Mouse (Mus musculus) cerebellum, postnatal 36 days (tissue): ENCODE measurements at regions not wholly inside any gene's neighbourhood (a gene's known extent, or its start where the extent isn't known, plus 50 kb on each side); places are given as distances from the start of the nearest gene placed in this dataset.
"Not testable (repeated sequence)": the region's sequence is repeated elsewhere in the genome, so short reads cannot be mapped to it uniquely, and the experiment has no call there.

ENCODE experiments used
- DNase-seq, 2 experiments: peaks; one replicate each; pipeline ENCODE4 v3.0.0; 2021 to 2022; ENCODE audit warnings: mixed read lengths in 2 of 2

DNA sequence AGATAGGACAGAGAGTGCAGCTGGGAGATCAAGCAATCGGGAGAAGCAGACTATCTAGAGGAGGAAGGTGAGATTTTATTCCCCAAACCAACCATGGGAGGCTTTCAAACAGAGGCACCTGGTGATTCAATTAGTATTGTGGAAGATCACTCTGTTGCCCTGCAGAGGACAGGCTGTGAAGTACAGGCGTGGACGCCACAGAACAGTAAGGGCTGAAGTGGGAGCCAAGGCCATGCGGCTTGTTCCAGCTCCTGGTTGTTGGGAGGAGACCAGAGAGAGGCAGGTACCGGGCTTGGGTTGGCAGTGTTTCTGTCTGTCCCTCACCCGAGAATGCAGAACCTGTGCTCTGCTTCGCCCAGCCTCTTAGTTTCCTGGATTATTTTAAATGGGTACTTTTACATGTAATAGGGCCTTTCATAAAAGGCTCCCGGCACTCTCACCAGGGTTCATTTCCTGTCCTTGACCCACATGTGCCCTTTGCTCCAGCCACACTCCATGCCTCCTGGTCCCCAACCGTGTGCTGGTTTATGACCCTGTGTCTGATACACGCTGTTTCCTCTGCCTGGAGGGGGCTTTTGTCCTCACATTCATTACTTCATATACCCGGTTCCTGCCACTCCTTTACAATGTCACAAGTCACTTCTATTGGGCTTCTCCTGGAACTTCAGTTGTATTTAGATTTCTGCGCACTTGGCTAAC lies 58.3 kb downstream of the Vcpkmt start:
- DNase-seq = peak; percentile 41 to 44

DNA sequence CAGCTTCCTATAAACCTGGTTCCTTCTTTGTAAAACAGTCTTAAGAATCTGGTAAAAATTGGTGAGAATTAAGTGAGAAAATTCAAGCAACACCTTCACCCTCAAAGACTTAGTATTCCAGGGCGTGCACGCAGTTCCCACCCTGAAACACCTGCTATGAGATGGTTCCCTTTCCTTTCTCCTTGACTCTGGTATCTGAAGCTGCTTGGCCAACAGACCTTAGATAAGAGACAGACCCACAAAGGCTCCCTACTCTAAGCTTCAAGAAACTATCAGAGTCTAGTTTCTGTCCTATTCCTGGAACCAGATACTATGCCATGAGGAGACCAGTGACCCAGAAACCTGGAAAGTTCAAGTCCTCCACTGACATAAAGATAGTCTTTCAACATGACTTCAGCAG lies 63.0 kb downstream of the Vcpkmt start:
- DNase-seq = no peak

DNA sequence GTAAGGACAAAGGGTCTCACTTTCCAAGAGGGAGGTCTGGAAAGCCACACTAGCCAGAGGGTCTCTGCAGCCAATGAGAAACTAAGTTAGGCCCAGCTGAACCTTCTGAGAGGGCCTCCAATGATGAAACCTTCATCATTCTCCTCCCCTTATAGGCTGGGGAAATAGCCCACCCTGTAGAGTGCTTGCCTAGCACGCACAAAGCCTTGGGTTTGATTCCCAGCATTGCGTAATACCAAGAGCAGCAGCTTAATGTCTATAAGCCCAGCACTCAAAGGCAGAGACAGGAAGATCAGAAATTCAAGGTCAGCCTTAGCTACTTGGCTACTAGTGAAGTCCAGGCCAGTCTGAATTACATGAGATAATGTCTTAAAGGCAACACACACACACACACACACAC lies 63.8 kb downstream of the Vcpkmt start:
- DNase-seq = no peak

DNA sequence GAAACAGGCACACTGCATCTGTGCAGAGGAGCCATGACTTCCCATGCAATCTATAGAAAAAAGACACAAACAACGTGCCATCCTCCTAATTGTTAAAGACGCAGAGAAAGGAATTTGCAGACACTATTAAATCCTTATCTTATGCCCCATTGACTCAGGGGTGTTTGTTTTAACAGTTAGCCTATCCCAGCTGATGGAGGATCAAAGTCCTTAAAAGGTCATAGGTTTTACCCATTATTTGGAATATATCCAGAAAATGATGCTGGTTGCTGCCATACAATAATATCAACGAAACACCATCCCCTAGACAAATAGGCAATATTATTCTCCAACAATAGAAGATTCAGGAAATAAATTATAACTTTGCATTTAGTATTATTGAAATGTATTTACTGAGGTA lies 65.2 kb downstream of the Vcpkmt start:
- no peak for DNase-seq

DNA sequence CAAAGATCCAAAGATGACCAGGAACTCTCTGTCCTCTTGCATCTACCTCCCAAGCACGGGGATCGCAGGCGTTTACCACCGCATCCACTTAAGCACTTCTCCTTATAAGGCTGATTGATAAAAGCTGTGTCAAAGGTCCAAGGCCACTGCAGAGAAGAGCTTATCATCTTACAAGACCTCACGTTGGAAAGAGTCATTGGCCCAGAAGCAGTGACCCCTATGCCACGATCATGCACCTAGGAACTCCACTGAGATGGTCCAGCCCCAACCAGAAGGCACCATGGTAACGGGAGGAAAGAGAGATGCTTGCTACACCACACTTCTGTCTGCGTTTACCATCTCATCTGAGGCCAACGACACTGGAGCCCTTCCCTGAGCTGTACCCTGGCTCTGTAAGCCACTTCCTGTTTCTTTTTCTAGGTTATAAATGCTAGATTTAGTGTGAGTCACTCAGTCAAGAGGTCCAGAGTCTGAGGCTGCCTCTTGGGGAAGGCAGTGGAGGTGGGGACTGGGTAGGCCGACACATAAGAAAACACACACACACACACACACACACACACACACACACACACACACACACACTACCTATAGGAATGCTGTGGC lies 66.4 kb downstream of the Vcpkmt start:
- DNase-seq = no peak

DNA sequence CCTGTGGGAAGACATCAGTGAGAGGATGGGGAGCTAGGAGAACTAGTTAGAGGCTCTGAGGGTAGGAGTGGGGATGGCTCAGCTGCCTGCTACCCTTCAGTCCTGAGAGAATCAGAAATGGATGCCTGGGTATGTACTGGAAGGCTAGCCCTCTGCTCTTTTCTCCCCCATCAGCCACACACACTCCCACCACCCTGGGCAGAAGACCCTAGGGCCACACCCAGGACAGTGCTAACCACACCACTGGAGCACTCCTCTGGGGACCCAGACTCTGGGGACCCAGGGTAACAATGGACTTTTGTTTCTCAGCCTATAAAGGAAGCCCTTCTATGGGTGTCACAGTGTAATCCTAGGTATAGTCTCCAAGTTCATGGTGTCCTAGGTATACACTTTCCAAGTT lies 67.0 kb downstream of the Vcpkmt start:
- no peak for DNase-seq

DNA sequence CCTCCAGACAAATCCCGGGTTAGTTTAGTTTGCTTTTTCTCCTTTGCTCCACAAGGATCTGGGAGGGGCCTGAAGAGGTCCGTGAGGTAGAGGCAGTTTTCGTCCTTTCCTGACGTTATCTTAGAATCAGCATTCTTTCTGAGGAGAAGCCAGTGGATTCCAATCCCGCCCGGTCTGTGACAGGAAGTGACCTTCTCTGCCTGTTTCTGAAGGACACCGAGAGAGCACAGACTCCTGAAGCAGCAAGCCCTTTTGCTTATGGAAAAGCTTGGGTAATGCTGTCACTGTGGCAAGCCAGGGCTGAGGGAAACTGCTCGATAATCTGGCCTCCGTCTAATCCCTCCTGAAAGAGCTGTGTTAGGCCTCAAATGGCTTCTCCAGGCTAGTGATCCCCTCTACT lies 67.7 kb downstream of the Vcpkmt start:
- DNase-seq = no peak

DNA sequence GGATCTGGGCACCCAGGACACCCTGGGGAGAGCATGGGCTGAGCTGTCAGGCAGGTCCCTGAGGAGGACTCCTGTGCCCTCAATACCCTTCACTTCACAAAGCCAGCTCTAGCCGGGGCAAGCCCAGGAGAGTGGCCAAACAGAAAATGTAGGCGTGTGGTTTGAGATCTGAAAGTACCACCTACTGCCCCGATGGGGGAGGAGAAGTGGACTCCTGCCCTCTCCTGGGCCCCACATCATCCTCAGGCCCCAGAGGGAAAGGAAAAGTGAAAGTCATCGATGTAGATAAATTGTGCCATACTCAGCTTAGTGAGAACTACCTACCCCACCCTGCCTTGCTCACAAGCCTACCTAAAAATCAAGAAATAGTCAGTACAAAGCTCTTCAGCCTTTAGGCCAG lies 69.7 kb downstream of the Vcpkmt start:
- no peak for DNase-seq

DNA sequence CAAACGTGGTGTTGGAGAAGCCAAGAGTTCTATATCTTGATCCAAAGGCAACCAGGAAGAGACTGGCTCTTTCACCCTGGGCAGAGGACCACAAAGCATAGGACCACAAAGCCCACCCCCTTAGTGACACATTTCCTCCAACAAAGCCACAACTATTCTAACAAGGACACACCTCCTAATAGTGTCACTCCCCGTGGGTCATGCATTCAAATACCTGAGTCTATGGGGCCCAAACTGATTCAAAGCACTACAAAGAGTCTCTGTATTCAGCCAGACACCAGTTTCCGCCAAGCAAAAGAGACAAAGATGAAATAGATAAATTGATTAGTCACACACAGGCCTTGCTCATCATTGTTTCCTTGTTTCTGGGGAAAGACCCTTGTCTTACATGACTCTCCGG lies 72.1 kb downstream of the Vcpkmt start:
- no peak for DNase-seq

DNA sequence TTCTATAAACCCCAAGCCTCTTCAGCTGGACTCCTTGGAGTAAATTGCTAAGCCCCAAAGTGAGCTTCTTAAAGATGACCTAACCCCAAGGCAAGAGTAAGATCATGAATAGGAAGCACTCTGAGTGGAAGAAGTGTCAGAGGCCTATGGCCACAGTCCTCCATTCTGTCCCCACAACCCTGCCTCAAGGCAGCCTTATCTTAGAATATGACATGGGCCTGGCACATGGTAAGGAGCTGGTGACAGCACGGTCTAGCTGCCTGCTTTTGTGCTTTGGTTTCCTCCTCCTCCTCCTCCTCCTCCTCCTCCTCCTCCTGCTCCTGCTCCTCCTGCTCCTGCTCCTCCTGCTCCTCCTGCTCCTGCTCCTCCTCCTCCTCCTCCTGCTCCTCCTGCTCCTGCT lies 73.6 kb downstream of the Vcpkmt start:
- DNase-seq = not testable (repeated sequence)

DNA sequence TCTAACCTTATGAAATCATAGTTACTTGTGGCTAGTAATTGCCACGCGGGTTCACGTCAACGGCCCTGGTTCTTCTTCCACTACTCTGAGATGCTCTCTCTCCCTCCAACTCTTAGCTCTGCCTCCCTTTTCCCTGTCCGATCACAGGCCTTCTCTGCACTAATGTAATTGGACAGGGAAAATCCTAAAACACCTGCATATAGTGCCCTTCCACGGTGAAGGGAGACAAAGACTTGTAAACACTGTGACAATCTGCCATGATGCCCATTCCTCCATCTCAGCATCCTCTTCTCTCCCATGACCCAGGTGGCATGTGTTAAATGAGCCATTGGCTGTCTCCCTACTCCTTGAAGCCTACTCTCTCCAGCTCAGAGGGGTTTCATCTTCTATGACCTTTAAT lies 74.9 kb downstream of the Vcpkmt start:
- DNase-seq = no peak

DNA sequence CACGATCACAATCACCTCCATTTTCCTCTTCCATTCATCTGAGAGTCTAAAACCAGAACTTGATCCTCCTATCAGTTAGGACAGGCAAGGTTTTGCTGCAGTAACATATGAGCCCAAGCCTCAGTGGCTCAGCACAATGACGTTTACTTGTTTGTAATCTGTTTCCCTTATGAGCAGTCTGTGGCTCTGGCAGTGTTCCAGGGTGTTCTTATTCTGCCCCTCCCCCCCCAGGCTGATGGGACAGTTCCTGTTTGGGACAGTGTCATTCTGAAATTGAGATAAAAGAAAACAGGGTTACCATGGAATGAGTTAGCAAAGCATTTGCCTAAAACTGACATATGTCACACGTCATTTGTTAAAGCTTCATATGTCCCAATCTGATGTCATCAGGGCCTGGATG lies 75.5 kb downstream of the Vcpkmt start:
- no peak for DNase-seq

DNA sequence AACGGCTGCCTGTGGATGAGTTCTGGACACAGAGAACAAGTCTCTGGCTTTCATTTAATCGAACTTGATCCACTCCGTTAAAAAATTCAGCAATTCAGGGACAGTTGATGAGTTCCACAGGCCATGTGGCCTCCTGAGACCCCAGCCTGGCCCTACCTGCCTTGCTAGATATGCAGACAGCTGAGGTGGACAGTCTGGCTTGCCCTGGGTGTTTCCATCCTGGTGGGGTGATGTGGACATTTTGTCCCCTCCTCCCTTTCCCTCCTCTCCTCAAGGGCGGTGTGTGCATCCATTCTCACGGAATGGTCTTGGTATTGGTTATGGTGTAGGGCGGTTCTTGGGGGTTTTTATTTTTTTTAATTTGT lies 80.1 kb downstream of the Vcpkmt start:
- DNase-seq = no peak

DNA sequence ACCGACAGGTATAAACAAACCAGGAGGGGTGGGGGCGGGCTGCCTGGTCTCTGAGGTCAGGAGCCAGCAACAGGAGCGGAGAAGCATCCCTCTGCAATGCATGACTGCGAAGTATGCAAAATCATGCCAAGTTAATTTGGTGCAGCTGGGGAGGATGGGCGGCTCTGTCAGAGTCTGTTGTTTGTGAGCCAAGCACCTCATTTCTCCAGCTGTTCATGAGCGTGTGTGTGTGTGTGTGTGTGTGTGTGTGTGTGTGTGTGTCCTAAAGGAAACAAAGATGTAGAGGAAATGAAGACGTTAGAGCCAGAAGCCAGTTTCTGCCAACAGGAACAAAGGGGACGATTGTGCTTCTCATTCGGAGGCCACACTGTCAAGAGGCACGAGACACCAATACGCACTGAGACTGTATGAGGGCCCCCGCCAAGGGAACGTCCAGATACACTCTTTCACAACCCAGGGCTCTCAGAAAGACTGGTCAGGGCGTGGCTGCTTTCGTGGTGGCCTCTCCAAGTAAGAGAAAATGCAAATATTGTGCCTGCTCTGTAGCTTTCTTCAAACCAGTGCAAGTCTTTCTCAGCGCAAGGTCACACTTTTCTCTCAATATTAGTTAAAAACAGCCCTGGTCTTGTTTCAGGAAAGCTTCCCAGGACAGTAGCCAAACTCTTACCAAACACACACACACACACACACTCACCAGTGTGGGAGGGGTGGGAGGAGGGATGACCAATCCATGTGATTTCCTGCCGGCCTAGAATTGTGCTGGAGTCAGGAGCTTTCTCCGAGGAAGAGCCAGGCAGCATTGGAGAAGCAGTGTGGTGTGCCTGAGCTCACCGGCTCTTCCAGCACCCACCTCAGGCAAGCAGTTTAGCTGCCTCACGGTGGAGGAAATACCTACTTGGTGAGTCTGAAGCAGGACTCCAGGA lies 80.8 kb downstream of the Vcpkmt start:
- peak; percentile 26 to 34 for DNase-seq

DNA sequence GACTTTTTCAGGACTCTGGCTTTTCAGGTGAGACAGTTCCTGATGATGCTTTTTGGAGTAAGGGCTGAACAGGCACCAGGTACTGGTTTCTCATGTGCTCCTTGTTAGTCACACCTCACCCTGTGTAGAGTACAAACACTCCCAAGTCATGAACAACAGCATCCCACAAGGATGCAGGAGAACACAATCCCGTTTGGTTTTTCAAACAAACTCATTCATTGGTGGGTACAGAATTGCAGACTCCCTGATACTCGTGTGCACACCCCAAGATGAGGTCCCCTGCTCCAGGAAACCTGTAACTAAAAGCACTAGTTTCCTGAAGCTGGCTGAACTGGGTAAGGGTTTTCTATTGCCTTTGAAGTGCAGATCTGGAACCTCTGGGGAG lies 81.5 kb downstream of the Vcpkmt start:
- DNase-seq = no peak

DNA sequence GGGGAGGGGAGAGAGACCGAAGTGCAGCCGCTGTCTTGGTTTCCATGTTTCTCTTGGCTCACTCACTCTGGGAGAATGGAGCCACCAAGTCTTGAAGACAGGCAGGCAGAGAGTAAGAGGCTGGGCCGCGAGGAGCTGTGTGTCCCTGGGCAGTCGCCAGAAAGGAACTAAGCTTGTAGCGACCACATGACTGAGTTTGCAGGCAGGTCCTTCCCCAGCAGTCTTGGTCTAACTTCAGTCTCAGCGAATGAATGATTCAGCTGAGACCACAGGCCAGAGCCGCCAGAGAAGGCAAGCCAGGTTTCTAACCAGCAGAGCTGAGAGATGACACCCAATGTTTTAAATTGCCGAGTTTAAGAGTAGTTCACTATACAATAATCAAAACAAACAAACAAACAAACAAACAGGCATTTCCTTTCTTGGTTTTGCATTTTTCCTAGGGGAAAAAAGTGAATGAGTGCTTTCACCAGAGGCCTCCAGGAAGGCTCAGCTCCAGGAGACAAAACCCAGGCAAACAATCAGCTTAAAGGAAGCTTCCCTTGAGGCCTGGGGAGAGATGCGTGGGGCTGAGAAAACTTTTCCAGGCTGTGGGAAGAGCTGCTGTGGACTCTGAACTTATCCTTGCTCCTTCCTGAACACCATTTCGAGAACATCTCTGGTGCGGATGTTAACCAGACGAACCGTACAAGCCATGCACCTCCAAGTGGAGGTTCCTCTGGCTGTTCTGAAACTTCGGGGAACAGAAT lies 82.1 kb downstream of the Vcpkmt start:
- no peak for DNase-seq

DNA sequence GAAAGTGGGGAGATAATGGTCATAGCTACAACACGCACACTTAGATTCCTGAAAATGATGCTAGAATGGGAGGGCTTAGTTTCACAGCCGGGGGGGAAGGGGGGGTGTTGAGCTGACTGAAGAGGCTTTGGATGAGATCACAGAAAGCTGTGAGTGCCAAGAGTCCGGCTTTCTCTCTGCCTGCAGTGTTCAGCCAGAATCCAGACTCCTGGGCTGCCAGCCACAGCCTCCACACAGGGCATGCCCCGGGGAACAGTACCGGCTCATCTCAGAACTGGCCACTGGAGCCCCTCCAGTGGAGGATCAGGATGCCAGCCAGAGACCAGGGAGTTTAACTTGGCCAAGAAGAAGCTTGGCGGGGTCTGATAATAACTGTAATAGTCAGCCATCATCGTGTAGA lies 85.7 kb downstream of the Vcpkmt start:
- DNase-seq = peak; percentile 74 to 76

DNA sequence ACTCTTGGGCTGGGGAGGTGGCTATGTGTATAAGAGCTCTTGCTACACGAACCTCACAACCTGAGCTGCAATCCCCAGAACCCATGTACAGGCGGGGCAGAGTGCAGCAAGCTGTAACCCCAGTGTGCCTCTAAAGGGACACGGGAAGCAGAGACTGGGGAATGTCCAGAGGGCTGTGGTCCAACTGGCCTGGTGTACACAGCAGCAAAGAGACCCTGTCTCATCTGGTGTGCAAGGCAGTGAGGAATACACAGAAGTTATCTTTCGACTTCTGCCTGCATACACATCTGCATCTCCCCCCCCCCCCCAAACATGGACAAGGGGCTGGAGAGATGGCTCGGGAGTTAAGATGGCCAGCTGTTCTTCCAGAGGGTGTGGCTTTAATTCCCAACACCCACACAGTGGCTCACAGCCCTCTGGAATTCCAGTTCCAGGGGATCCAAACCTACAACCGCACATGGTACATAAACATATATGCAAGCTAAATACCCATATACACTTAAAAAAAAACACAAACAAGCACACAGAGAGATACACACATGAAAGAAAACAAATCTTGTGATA lies 86.4 kb downstream of the Vcpkmt start:
- no peak for DNase-seq

DNA sequence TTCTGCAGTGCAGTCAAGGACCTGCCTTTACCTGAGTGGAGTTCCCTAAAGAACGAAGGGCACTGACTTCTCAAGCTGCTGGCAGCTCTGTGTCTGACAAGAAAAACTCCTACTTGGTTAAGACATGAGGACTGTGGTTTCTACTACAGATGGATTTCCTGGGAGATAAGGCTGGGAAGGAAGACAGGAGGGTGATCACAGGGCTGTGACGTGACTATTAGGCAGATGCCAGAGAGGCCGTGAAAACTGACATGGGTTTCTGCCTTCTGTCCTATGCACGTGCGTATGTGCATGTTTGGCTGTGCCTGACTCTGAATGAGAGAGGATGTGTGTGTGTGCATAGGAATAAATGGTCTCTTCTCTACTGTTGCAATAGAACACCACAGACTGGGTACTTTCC lies 87.1 kb downstream of the Vcpkmt start:
- no peak for DNase-seq

DNA sequence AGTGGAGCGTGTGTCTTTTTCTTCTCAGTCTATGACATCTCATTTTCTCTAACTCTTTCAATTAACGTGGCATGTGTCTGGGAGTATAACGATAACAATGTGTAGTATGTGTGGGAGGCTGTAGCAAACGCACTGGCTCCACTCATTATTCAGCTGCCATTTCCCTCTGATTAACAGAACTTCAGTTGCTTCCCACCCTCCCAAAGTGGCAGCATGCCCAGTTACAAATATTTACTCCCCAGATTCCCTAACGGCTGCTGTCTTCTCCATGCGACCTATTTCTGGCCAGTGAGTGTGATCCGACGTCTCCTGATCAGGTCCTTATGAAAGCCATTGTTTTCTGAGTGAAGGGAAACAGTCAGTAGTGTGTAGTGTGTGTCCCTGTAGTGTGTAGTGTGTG lies 88.2 kb downstream of the Vcpkmt start:
- no peak for DNase-seq

DNA sequence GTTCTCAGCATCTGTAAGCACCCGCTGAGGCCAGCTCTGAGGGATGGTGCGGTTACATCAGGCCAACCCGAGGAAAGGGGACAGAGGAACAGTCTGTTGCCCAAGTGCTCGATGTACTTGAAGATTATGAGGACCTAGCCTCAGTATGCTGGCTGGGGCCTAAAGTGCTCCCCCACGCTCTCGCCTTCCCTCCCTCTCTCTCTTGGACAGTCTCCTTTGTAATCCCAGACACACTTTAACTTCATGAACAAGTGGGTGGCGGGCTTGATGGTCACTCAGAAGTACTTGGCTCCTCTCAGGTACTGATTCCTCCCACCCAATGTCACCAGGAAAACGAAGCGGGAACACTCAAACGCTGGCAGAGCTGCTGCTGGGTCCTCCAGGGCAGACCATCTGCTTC lies 93.1 kb downstream of the Vcpkmt start:
- DNase-seq = no peak

DNA sequence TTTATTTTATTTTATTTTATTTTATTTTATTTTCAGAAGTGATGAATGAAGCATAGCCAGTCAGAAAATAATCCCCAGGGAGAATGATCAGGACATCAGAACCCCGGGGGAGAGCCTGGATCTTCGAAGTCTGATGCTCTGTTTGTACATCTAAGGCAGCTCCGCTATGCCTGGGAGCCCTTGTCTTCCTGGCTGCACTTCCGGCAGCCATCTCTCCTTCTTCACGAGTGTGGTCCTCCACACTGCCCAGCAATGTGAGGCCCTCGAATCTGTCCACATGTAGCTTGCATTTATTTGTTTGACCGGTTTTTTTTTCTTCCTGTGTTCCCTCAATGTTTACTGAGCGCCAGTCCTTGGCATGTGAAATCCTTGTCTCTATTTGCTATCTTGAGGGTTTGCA lies 95.9 kb downstream of the Vcpkmt start:
- no peak for DNase-seq
